Mouse (Mus musculus) myocyte (in vitro differentiated cells): ENCODE data around the gene Kif19a. TPM values are rescaled to one million over a fixed set of nuclear protein-coding genes. Genes with fewer than 3 reads are reported as not detected.

Experiments
- H3K27me3 ChIP-seq: one replicate; pipeline ENCODE4 v1.6.1; 2011; ENCODE audit not compliant: control insufficient read depth, insufficient read depth, insufficient read length
- H3K36me3 ChIP-seq: one replicate; pipeline ENCODE4 v1.6.1; 2011; ENCODE audit not compliant: control insufficient read depth, insufficient read depth
- H3K4me2 ChIP-seq: one replicate; pipeline ENCODE4 v1.6.1; 2011; ENCODE audit warnings: low read depth, control low read depth
- H3K4me3 ChIP-seq: one replicate; pipeline ENCODE4 v1.5.1; 2011; ENCODE audit warnings: mild to moderate bottlenecking, control low read depth, moderate library complexity
- H3K79me2 ChIP-seq: one replicate; pipeline ENCODE4 v1.6.1; 2011; ENCODE audit not compliant: control insufficient read depth, insufficient read depth
- H3ac ChIP-seq: one replicate; pipeline ENCODE4 v1.6.1; 2011; ENCODE audit not compliant: control insufficient read depth, insufficient read length
- CEBPB ChIP-seq: IDR thresholded peaks from 2 replicates; pipeline ENCODE4 v1.6.1; 2011; ENCODE audit warnings: mild to moderate bottlenecking, moderate library complexity; ENCODE audit not compliant: poor library complexity, insufficient read depth, severe bottlenecking
- E2F4 ChIP-seq: IDR thresholded peaks from one replicate; pipeline ENCODE4 v1.6.1; 2011; ENCODE audit warnings: mild to moderate bottlenecking, control low read depth, moderate library complexity; ENCODE audit not compliant: insufficient read depth
- MAX ChIP-seq: IDR thresholded peaks from one replicate; pipeline ENCODE4 v1.6.1; 2011; ENCODE audit warnings: low read depth, mild to moderate bottlenecking, control low read depth
- MYOD1 ChIP-seq, 3 experiments: IDR thresholded peaks; one replicate each; pipeline ENCODE4 v1.6.1; 2011; ENCODE audit warnings: control low read depth in 2 of 3, low read depth in 2 of 3, mild to moderate bottlenecking in 2 of 3, moderate library complexity in 1 of 3; ENCODE audit not compliant: insufficient read length in 2 of 3, control insufficient read depth in 1 of 3
- MYOG ChIP-seq, 3 experiments: IDR thresholded peaks; one replicate each; pipeline ENCODE4 v1.6.1; 2011; ENCODE audit warnings: control low read depth in 2 of 3, low read depth in 2 of 3, mild to moderate bottlenecking in 2 of 3; ENCODE audit not compliant: insufficient read length in 2 of 3, control insufficient read depth in 1 of 3, insufficient read depth in 1 of 3
- POLR2A ChIP-seq: IDR thresholded peaks from one replicate; pipeline ENCODE4 v1.6.1; 2011; ENCODE audit warnings: low read depth, mild to moderate bottlenecking, control low read depth, moderate library complexity; ENCODE audit not compliant: insufficient read length
- POLR2AphosphoS2 ChIP-seq: IDR thresholded peaks from one replicate; pipeline ENCODE4 v1.6.1; 2011; ENCODE audit warnings: low read depth, control low read depth; ENCODE audit not compliant: insufficient read length
- REST ChIP-seq: IDR thresholded peaks from one replicate; pipeline ENCODE4 v1.6.1; 2011; ENCODE audit warnings: mild to moderate bottlenecking, control low read depth, moderate library complexity; ENCODE audit not compliant: insufficient read depth, insufficient read length
- SRF ChIP-seq: IDR thresholded peaks from one replicate; pipeline ENCODE4 v1.6.1; 2011; ENCODE audit warnings: low read depth; ENCODE audit not compliant: control insufficient read depth, insufficient read length
- TCF12 ChIP-seq: IDR thresholded peaks from one replicate; pipeline ENCODE4 v1.6.1; 2011; ENCODE audit warnings: mild to moderate bottlenecking, control low read depth; ENCODE audit not compliant: poor library complexity, insufficient read depth, severe bottlenecking
- TCF3 ChIP-seq: IDR thresholded peaks from one replicate; pipeline ENCODE4 v1.6.1; 2011; ENCODE audit warnings: low read depth, control low read depth; ENCODE audit not compliant: insufficient read length
- USF1 ChIP-seq: IDR thresholded peaks from one replicate; pipeline ENCODE4 v1.6.1; 2011; ENCODE audit warnings: low read depth, mild to moderate bottlenecking, control low read depth, moderate library complexity
- polyA plus RNA-seq: library from polyadenylated mRNA; unstranded; fragments of >200 nt; fragmentation: generic; extraction: Trizol; gene quantifications from one replicate; pipeline ENCODE4 v1.2.1, GENCODE M21; 2012; ENCODE audit warnings: missing spikeins

Gene Kif19a
- polyA plus RNA-seq, 1 experiment: 5.4 TPM

GRCm38 (mm10) chr11:114790171-114790570, 25.0 kb downstream of the Kif19a start:
- TF ChIP-seq MAX (no peak), MYOD1 (IDR thresholded peaks at IDR 0.05; ENCODE audit: control insufficient read depth in 1 of 3, insufficient read length in 2 of 3, low read depth in 2 of 3) (no peak), POLR2A (no peak), SRF (no peak)
- Histone ChIP-seq H3ac (no peak overlapping the region), H3K27me3 (no peaks in the 10 kb centered on the region), H3K4me3 (no peak overlapping the region), H3K79me2 (no peaks in the 10 kb centered on the region), H3K36me3 (no peaks in the 10 kb centered on the region), H3K4me2 (no peak overlapping the region)

- Histone ChIP-seq H3K27me3 (no peaks in the 10 kb centered on the region), H3K79me2 (no peaks in the 10 kb centered on the region), H3K4me2 (no peak overlapping the region), H3K4me3 (no peak overlapping the region), H3K36me3 (no peaks in the 10 kb centered on the region), H3ac (no peak overlapping the region)
- no peak for TF ChIP-seq MYOD1 (IDR thresholded peaks at IDR 0.05; ENCODE audit: control insufficient read depth in 1 of 3, insufficient read length in 2 of 3, low read depth in 2 of 3)
- no peak for TF ChIP-seq SRF
- TF ChIP-seq E2F4: no peak
- no peak for TF ChIP-seq MAX
- no peak for TF ChIP-seq POLR2AphosphoS2
- no peak for TF ChIP-seq TCF3
- TF ChIP-seq CEBPB: no peak
- TF ChIP-seq POLR2A: no peak
- no peak for TF ChIP-seq MYOG (IDR thresholded peaks at IDR 0.05; ENCODE audit: control insufficient read depth in 1 of 3, insufficient read depth in 1 of 3, insufficient read length in 2 of 3, low read depth in 2 of 3)
- no peak for TF ChIP-seq TCF12
- TF ChIP-seq USF1: no peak
- no peak for TF ChIP-seq REST
Observed at GRCm38 (mm10) chr11:114790841-114791240, 25.7 kb downstream of the Kif19a start.

GRCm38 (mm10) chr11:114791351-114791889, 26.2 kb downstream of the Kif19a start:
- Histone ChIP-seq H3K4me2 (no peak overlapping the region), H3K79me2 (no peaks in the 10 kb centered on the region), H3K27me3 (no peaks in the 10 kb centered on the region), H3ac (no peak overlapping the region), H3K4me3 (no peak overlapping the region), H3K36me3 (no peaks in the 10 kb centered on the region)
- TF ChIP-seq MYOG (IDR thresholded peaks at IDR 0.05; ENCODE audit: control insufficient read depth in 1 of 3, insufficient read depth in 1 of 3, insufficient read length in 2 of 3, low read depth in 2 of 3) (no peak), MAX (no peak), SRF (no peak), CEBPB (no peak), TCF3 (no peak), POLR2A (no peak), POLR2AphosphoS2 (no peak), USF1 (no peak), MYOD1 (IDR thresholded peaks at IDR 0.05; ENCODE audit: control insufficient read depth in 1 of 3, insufficient read length in 2 of 3, low read depth in 2 of 3) (no peak), E2F4 (no peak), REST (no peak), TCF12 (no peak)

- H3K79me2 ChIP-seq: no peaks in the 10 kb centered on the region
- no peaks in the 10 kb centered on the region for H3K27me3 ChIP-seq
Observed at GRCm38 (mm10) chr11:114791891-114792411, 26.8 kb downstream of the Kif19a start.

GRCm38 (mm10) chr11:114792931-114793494, 27.8 kb downstream of the Kif19a start:
- Histone ChIP-seq H3K4me3 (peak overlapping the region; percentile 9), H3K79me2 (no peaks in the 10 kb centered on the region), H3K36me3 (no peaks in the 10 kb centered on the region), H3K4me2 (peak overlapping the region; percentile 75), H3K27me3 (no peaks in the 10 kb centered on the region), H3ac (no peak overlapping the region)
- TF ChIP-seq SRF: no peak
- no peak for TF ChIP-seq MYOD1 (IDR thresholded peaks at IDR 0.05; ENCODE audit: control insufficient read depth in 1 of 3, insufficient read length in 2 of 3, low read depth in 2 of 3)
- TF ChIP-seq E2F4: no peak
- TF ChIP-seq TCF3: no peak
- no peak for TF ChIP-seq USF1

More at GRCm38 (mm10) chr11:114791891-114792411, 26.8 kb downstream of the Kif19a start:
- Histone ChIP-seq H3K36me3 (no peaks in the 10 kb centered on the region), H3K4me2 (peak overlapping the region; percentile 75), H3K4me3 (no peak overlapping the region), H3ac (no peak overlapping the region)
- TF ChIP-seq REST (no peak), MYOD1 (IDR thresholded peaks at IDR 0.05; ENCODE audit: control insufficient read depth in 1 of 3, insufficient read length in 2 of 3, low read depth in 2 of 3) (no peak), CEBPB (no peak), SRF (no peak), TCF12 (no peak)
